In genomic region chr14:64539436-64539835, GRCm38 (mm10) we compare ENCODE assay signal across 12 mouse cellular contexts.
DNase-seq lines count a peak whose midpoint lies in the region; ATAC-seq and TF ChIP-seq lines count a peak whose summit lies in the region.
"Had no signal": no experiment of that assay in that cellular context is flagged by ENCODE, and none has a peak within 500 bp of the region (broad histone marks: within the 10 kb centered on the region; RNA-seq: fewer than 3 reads in every experiment).

No protein-coding gene starts in this region.

- no peak overlapping the region for H3K4me3 ChIP-seq in kidney, postnatal 0 days (replicated peaks; ENCODE audit: low read depth, low read length)
- no peak overlapping the region for H3K4me3 ChIP-seq in hindbrain, embryonic 12.5 days
- H3K4me3 ChIP-seq: embryonic facial prominence, embryonic 10.5 days; forebrain, embryonic 13.5 days had no signal

- TF ChIP-seq CTCF in kidney, postnatal 0 days (IDR thresholded peaks at IDR 0.05; ENCODE audit: low read depth): peak; percentile 50

- H3K27me3 ChIP-seq in kidney, postnatal 0 days (ENCODE audit: insufficient read depth, low read length): no peaks in the 10 kb centered on the region
- no peaks in the 10 kb centered on the region for H3K27me3 ChIP-seq in hindbrain, embryonic 12.5 days
- H3K27me3 ChIP-seq: forebrain, embryonic 13.5 days had no signal

- H3K4me1 ChIP-seq in kidney, postnatal 0 days (replicated peaks; ENCODE audit: insufficient read depth, low read length): no peaks in the 10 kb centered on the region
- peaks cover 4% of the 10 kb centered on the region for H3K4me1 ChIP-seq in hindbrain, embryonic 12.5 days
- H3K4me1 ChIP-seq: embryonic facial prominence, embryonic 10.5 days had no signal

- no peak overlapping the region for H3K9ac ChIP-seq in kidney, postnatal 0 days (ENCODE audit: low read depth, low read length)
- H3K9ac ChIP-seq in hindbrain, embryonic 12.5 days: no peak overlapping the region
- H3K9ac ChIP-seq: forebrain, embryonic 13.5 days had no signal

- H3K4me2 ChIP-seq in kidney, postnatal 0 days (ENCODE audit: low read length): no peak overlapping the region
- H3K4me2 ChIP-seq in hindbrain, embryonic 12.5 days (replicated peaks): no peak overlapping the region
- H3K4me2 ChIP-seq: forebrain, embryonic 13.5 days had no signal

- H3K36me3 ChIP-seq in kidney, postnatal 0 days (ENCODE audit: insufficient read depth, low read length): no peaks in the 10 kb centered on the region
- no peaks in the 10 kb centered on the region for H3K36me3 ChIP-seq in hindbrain, embryonic 12.5 days
- H3K36me3 ChIP-seq: embryonic facial prominence, embryonic 10.5 days had no signal

- WGBS in kidney, postnatal 0 days: 53% methylated on average over 2 of the region's 2 CpGs
- WGBS in hindbrain, embryonic 12.5 days: 63% methylated on average over 2 of the region's 2 CpGs

- ATAC-seq in kidney, postnatal 0 days (replicated peaks; ENCODE audit: low FRiP score, low read depth): no peak
- no peak for ATAC-seq in hindbrain, embryonic 12.5 days (ENCODE audit: low FRiP score)
- ATAC-seq: forebrain, embryonic 13.5 days had no signal

- no peaks in the 10 kb centered on the region for H3K9me3 ChIP-seq in kidney, postnatal 0 days (replicated peaks; ENCODE audit: low read length)
- no peaks in the 10 kb centered on the region for H3K9me3 ChIP-seq in hindbrain, embryonic 12.5 days (replicated peaks)
- H3K9me3 ChIP-seq: embryonic facial prominence, embryonic 10.5 days; forebrain, embryonic 13.5 days had no signal

- H3K27ac ChIP-seq in kidney, postnatal 0 days: no peak overlapping the region
- no peak overlapping the region for H3K27ac ChIP-seq in hindbrain, embryonic 12.5 days
- H3K27ac ChIP-seq: embryonic facial prominence, embryonic 10.5 days; forebrain, embryonic 13.5 days had no signal

- peak; percentile 17 for DNase-seq in kidney, postnatal 0 days (ENCODE audit: low spot score)
- DNase-seq in kidney, postnatal 36 days: no peak
- DNase-seq in 3T3-L1 (ENCODE audit: low read depth, low spot score): peak; percentile 14
- DNase-seq in CD4-positive helper T cell, adult 2 months (ENCODE audit: low read depth, low spot score): peak; percentile 9
- DNase-seq in c-Kit-positive CD71-positive TER-119-positive erythroid progenitor cells, embryonic 14.5 days (ENCODE audit: low spot score): peak; percentile 3
- no peak for DNase-seq in spleen, postnatal 36 days (ENCODE audit: low spot score in 2 of 2)
- DNase-seq: heart, adult 11 months; kidney, postnatal 10 days; lung, postnatal 10 days had no signal

Comparison
In these comparisons a context has a peak if more than half of its experiments do, and no peak if none do; other contexts are left out.
1. DNase-seq: peak in kidney, postnatal 0 days (single experiment), 3T3-L1 (single experiment), CD4-positive helper T cell, adult 2 months (single experiment) and c-Kit-positive CD71-positive TER-119-positive erythroid progenitor cells, embryonic 14.5 days (single experiment); none in kidney, postnatal 36 days (0 of 2) and spleen, postnatal 36 days (0 of 2).